Mouse (Mus musculus) ovary, postnatal 10 days (tissue): ENCODE results near the gene Ostf1.

Experiments
- DNase-seq: peaks from one replicate; pipeline ENCODE4 v3.0.0; 2022; ENCODE audit warnings: low spot score

Ostf1 gene

DNA sequence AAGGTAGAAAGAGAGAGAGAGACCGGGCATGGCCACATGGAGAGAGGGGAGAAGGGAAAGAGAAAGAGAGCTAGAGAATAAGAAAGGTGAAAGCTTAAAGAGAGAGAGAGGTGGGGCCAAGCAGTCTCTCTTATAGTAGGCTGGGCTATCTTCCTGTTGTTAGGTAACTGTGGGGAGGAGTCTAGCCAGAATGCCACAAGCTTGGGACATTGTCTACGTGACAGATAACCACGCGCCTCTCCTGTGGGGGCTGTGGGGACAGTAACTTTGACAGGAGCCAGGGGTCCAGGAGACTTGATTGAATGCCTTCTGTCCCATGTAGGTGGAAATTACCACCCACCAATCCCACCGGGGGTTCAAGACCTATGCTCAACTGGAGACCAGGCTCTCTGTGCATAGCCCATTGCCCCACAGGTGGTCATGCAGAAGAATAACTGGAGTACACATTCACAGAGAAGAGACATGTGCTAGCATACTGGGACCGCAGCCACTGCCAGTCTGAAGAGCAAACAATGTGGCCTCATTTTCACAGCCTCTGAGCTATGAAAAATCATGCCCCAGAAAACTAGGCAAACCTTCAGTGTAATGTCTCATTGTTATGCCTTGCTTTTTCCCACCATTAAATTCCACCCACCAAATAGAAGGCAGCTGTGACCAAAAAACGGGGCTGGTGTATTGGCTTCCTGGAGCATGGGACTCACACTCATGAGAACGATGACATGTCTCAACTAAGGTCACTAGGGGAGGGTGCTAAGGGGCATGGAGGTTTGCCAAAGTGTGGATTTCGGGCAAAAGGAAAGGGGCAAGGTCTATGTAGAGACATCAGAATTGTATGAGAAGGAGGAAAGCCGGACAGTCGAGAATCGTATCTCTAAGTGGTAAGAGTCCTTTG lies 63.4 kb downstream of the Ostf1 start:
- no peak for DNase-seq

DNA sequence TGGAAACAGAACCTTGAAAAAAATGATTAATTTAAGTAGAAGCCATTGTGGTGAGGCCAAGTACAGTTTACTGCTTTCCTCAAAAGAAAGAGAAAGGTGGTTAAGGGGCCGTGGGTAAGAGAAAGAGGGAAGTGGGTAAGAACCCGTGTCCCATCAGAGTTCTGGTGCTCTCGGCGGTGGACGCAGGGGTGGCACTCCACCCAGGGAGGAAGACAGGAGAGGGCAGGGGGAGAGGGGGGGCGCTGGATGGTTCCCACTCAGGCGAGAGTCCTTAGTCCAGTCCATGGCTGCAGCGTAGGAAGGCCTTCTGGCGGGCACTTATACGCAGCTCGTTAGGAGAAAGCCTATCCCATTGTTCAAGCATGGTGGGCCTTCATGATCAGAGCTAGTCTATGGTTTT lies 64.1 kb downstream of the Ostf1 start:
- DNase-seq = no peak

- no peak for DNase-seq
These were observed 73.9 kb downstream of the Ostf1 start for GRCm38 (mm10) chr19:18557708-18558107.

DNA sequence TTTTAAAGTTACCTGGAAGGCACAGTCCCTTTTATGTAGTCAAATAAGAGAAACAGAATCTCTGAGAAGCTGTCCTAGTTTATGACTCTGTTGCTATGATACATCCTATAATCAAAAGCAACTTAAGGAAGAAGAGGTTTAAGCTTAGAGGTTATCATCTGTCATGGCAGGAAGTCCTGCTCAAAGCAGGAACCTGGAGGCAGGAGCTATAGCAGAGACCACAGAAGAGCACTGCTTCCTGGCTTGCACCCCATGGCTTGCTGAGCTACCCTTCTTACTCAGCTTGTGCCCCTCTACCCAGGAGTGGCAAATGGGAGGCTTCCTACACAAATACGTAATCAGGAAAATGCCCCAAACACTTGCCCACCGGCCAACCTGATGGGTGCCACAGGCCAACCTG lies 76.0 kb downstream of the Ostf1 start:
- no peak for DNase-seq

- DNase-seq = peak; percentile 12
These were observed 83.0 kb downstream of the Ostf1 start for GRCm38 (mm10) chr19:18548668-18549067.
